ENCODE assay signal across 9 mouse cellular contexts in the genomic region with DNA sequence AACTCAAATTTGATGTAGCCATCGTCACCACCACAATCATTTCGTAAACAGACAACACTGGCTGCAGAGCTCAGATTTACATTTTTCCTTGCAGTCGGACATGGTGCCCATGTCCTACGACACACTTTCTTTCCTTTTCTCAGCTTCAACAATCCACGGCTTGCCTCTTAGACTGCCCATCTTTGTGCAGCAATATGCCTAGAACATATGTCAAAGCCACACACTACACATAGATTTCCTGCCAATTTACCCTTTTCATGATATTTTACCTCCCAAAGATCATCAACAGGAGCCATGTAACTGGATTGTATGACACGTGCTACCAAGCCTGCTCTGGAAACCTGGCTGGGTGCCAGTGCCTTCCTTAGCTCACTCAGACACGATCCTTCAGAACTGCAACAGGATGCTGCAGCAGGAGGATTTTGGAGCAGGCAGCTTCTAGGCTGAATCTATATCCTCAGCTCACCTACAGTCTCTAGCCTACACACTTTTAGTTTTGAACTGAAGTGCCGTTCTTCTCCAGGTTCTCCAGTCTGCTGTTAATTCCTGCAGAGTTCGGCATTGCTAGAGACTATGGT. TPM values are rescaled to one million over a fixed set of nuclear protein-coding genes. Genes with fewer than 3 reads are reported as not detected.
A peak's percentile ranks its signal among the peaks of the same experiment; 100 is the strongest.
DNase-seq lines count a peak whose midpoint lies in the region; ATAC-seq lines count a peak whose summit lies in the region.
"Had no signal": no experiment of that assay in that cellular context is flagged by ENCODE, and none has a peak within 500 bp of the region (broad histone marks: within the 10 kb centered on the region; RNA-seq: fewer than 3 reads in every experiment).

No protein-coding gene starts in this region.

- H3K36me3 ChIP-seq in midbrain, embryonic 11.5 days (ENCODE audit: control insufficient read depth, insufficient read depth, low read length): no peaks in the 10 kb centered on the region

- H3K4me1 ChIP-seq in midbrain, embryonic 11.5 days (ENCODE audit: control insufficient read depth, insufficient read depth, low read length): no peaks in the 10 kb centered on the region

- peak; percentile 3 for ATAC-seq in activated CD4-positive, CD25-positive, alpha-beta regulatory T cell, adult 4 months
- no peak for ATAC-seq in megakaryocyte progenitor cell, adult 5-6 weeks (replicated peaks; ENCODE audit: poor library complexity)
- no peak for ATAC-seq in midbrain, embryonic 11.5 days (ENCODE audit: low FRiP score)

- no peak overlapping the region for H3K4me2 ChIP-seq in midbrain, embryonic 11.5 days

- H3K27me3 ChIP-seq in midbrain, embryonic 11.5 days (ENCODE audit: control insufficient read depth, insufficient read depth, low read length): no peaks in the 10 kb centered on the region

- no peak overlapping the region for H3K9ac ChIP-seq in midbrain, embryonic 11.5 days (ENCODE audit: low read length)

- H3K27ac ChIP-seq in midbrain, embryonic 11.5 days (ENCODE audit: low read depth, low read length): no peak overlapping the region

- intact Hi-C loops in left cerebral cortex, postnatal 36 days (cut with DNase I): no loop called here

- no peaks in the 10 kb centered on the region for H3K9me3 ChIP-seq in midbrain, embryonic 11.5 days (ENCODE audit: control insufficient read depth, low read length)

- peak; percentile 19 for DNase-seq in adrenal gland, adult 2 months
- DNase-seq in adrenal gland, postnatal 4 days (ENCODE audit: low spot score in 2 of 2): no peak
- peak; percentile 73 for DNase-seq in kidney, postnatal 10 days
- DNase-seq in kidney, adult 9 months: no peak
- peak; percentile 35 to 49 for DNase-seq in left cerebral cortex, postnatal 36 days (ENCODE audit: low spot score in 2 of 2)
- DNase-seq in midbrain, embryonic 11.5 days (ENCODE audit: low spot score, missing footprints): no peak

- 85% methylated on average over 9 of the region's 9 CpGs for WGBS in midbrain, embryonic 11.5 days

- H3K4me3 ChIP-seq in midbrain, embryonic 11.5 days (ENCODE audit: low read depth, low read length): no peak overlapping the region

RNA-seq across cellular contexts. Expression of gene Ifngr1, which starts 13.3 kb away (rescaled TPM):
- total RNA-seq in adrenal gland, adult 2 months (2021): 10 to 100 TPM; 43.6 to 62.7 TPM
- polyA plus RNA-seq in adrenal gland, adult 2 months (2012; rRNA removed): 10.1 and 10.7 TPM in 2 replicates
- 10 to 100 TPM; 46.5 to 48.2 TPM for total RNA-seq in adrenal gland, postnatal 4 days (2021)
- polyA plus RNA-seq in activated CD4-positive, CD25-positive, alpha-beta regulatory T cell, adult 4 months (2017; shearing (Covaris generic)): 100 to 1,000 TPM; 280 to 446 TPM
- 10 to 100 TPM; 19.5 to 20.6 TPM for total RNA-seq in left cerebral cortex, postnatal 36 days (2021)
- total RNA-seq in megakaryocyte progenitor cell, adult 5-6 weeks (2015): 384 and 439 TPM in 2 replicates
- 295 and 330 TPM in 2 replicates for total RNA-seq in megakaryocyte progenitor cell, adult 5-6 weeks (2017)
- 34.3 and 34.8 TPM in 2 replicates for polyA plus RNA-seq in midbrain, embryonic 11.5 days (2014; fragmentation: Nextera tagmentation; extraction: Ambion mirVana)

RNA-seq across cellular contexts. Expression of gene Il22ra2, which starts 43.3 kb away (rescaled TPM):
- total RNA-seq in adrenal gland, adult 2 months (2021): not detected
- polyA plus RNA-seq in adrenal gland, adult 2 months (2012; rRNA removed): not detected in 2 replicates
- total RNA-seq in adrenal gland, postnatal 4 days (2021): not detected
- not detected for polyA plus RNA-seq in activated CD4-positive, CD25-positive, alpha-beta regulatory T cell, adult 4 months (2017; shearing (Covaris generic))
- not detected for total RNA-seq in left cerebral cortex, postnatal 36 days (2021)
- 4.3 and 4.6 TPM in 2 replicates for total RNA-seq in megakaryocyte progenitor cell, adult 5-6 weeks (2015)
- total RNA-seq in megakaryocyte progenitor cell, adult 5-6 weeks (2017): 3.2 and 7.7 TPM in 2 replicates
- not detected in 2 replicates for polyA plus RNA-seq in midbrain, embryonic 11.5 days (2014; fragmentation: Nextera tagmentation; extraction: Ambion mirVana)
- total RNA-seq: heart, postnatal 14 days had no signal

Comparison
In these comparisons a context has a peak if more than half of its experiments do, and no peak if none do; other contexts are left out.
1. DNase-seq: peak in adrenal gland, adult 2 months (single experiment), kidney, postnatal 10 days (single experiment) and left cerebral cortex, postnatal 36 days (2 of 2); none in adrenal gland, postnatal 4 days (0 of 2), kidney, adult 9 months (single experiment) and midbrain, embryonic 11.5 days (single experiment).
2. RNA of gene Ifngr1, which starts 13.3 kb away (total RNA-seq): 295 to 439 TPM in megakaryocyte progenitor cell, adult 5-6 weeks; 43.6 to 62.7 TPM in adrenal gland, adult 2 months, 46.5 to 48.2 TPM in adrenal gland, postnatal 4 days and 19.5 to 20.6 TPM in left cerebral cortex, postnatal 36 days; every median in the first group is over 4 times any median in the second.
3. RNA of gene Il22ra2, which starts 43.3 kb away (total RNA-seq): 3.2 to 7.7 TPM in megakaryocyte progenitor cell, adult 5-6 weeks; not detected in adrenal gland, adult 2 months, not detected in adrenal gland, postnatal 4 days and not detected in left cerebral cortex, postnatal 36 days; every median in the first group is over 4 times any median in the second.